Mouse (Mus musculus): Measurements from ENCODE around the gene Akr1c20. TPM values are rescaled to one million over a fixed set of nuclear protein-coding genes. Genes with fewer than 3 reads are reported as not detected.

Gene Akr1c20
- total and polyA plus RNA-seq, 3 experiments, result not detected

- ATAC-seq (ENCODE audit: extremely low read depth, insufficient number of reproducible peaks, low FRiP score, poor library complexity, severe bottlenecking) (no peak), DNase-seq (ENCODE audit: low spot score) (no peak)
- Histone ChIP-seq H3K4me1 (ENCODE audit: insufficient read depth, low read depth, low read length) (no peaks in the 10 kb centered on the region), H3K36me3 (replicated peaks) (no peaks in the 10 kb centered on the region), H3K27me3 (ENCODE audit: insufficient read depth, low read length) (no peaks in the 10 kb centered on the region), H3K4me3 (ENCODE audit: low read depth, low read length) (no peak overlapping the region), H3K9me3 (replicated peaks) (no peaks in the 10 kb centered on the region)
- TF ChIP-seq TAL1 (conservative IDR thresholded peaks at IDR 0.05; ENCODE audit: low read depth, low read length), result no peak
- TF ChIP-seq POLR2AphosphoS5 (IDR thresholded peaks at IDR 0.05; ENCODE audit: insufficient replicate concordance, low read depth, low read length), result no peak
- TF ChIP-seq CTCF (IDR thresholded peaks at IDR 0.05; ENCODE audit: low read depth, low read length), result no peak
- TF ChIP-seq GATA2 (IDR thresholded peaks at IDR 0.05; ENCODE audit: borderline replicate concordance, low read depth, low read length), result no peak
- TF ChIP-seq GATA1 (IDR thresholded peaks at IDR 0.05; ENCODE audit: borderline replicate concordance, low read length), result no peak
Observed at GRCm38 (mm10) chr13:4465641-4466040, 57.5 kb downstream of the Akr1c20 start.

Other genes with a start within 250 kb of the Akr1c20 start
- gene Akr1c12, start 243.9 kb downstream of the Akr1c20 start, total RNA-seq (2014; fragmentation: Nextera tagmentation), result 9.0 and 11.9 TPM in 2 replicates
- 34.8 and 36.1 TPM in 2 replicates for gene Akr1c12, start 243.9 kb downstream of the Akr1c20 start, total RNA-seq (2017)
- gene Akr1c12, start 243.9 kb downstream of the Akr1c20 start, polyA plus RNA-seq (2012), result 0.63 and 1.0 TPM in 2 replicates
- not detected in 2 replicates for gene Akr1c6, start 89.0 kb downstream of the Akr1c20 start, total RNA-seq (2014; fragmentation: Nextera tagmentation)
- gene Akr1c6, start 89.0 kb downstream of the Akr1c20 start, total RNA-seq (2017), result not detected in 2 replicates
- gene Akr1c6, start 89.0 kb downstream of the Akr1c20 start, polyA plus RNA-seq (2012), result not detected in 2 replicates
- not detected in 2 replicates for gene Akr1c21, start 50.7 kb upstream of the Akr1c20 start, total RNA-seq (2014; fragmentation: Nextera tagmentation)
- not detected in 2 replicates for gene Akr1c21, start 50.7 kb upstream of the Akr1c20 start, total RNA-seq (2017)
- gene Akr1c21, start 50.7 kb upstream of the Akr1c20 start, polyA plus RNA-seq (2012), result not detected in 2 replicates
- gene Akr1e1, start 85.8 kb upstream of the Akr1c20 start, total RNA-seq (2014; fragmentation: Nextera tagmentation), result 96.4 and 128 TPM in 2 replicates
- gene Akr1e1, start 85.8 kb upstream of the Akr1c20 start, total RNA-seq (2017), result 13.4 and 22.3 TPM in 2 replicates
- gene Akr1e1, start 85.8 kb upstream of the Akr1c20 start, polyA plus RNA-seq (2012), result 1.4 and 1.6 TPM in 2 replicates